Comparison of ENCODE assay signal across 22 mouse cellular contexts in genomic region chr11:10194774-10195173, GRCm38 (mm10).
DNase-seq lines count a peak whose midpoint lies in the region; ATAC-seq lines count a peak whose summit lies in the region.
"Had no signal": no experiment of that assay in that cellular context is flagged by ENCODE, and none has a peak within 500 bp of the region (broad histone marks: within the 10 kb centered on the region; RNA-seq: fewer than 3 reads in every experiment).

No protein-coding gene starts in this region.

- no peaks in the 10 kb centered on the region for H3K36me3 ChIP-seq in forebrain, embryonic 16.5 days (ENCODE audit: control insufficient read depth, insufficient read depth)
- H3K36me3 ChIP-seq: embryonic facial prominence, embryonic 10.5 days; embryonic facial prominence, embryonic 12.5 days; forebrain, embryonic 15.5 days; G1E had no signal

- no peak overlapping the region for H3K4me3 ChIP-seq in forebrain, embryonic 16.5 days (replicated peaks; ENCODE audit: low read length)
- H3K4me3 ChIP-seq: embryonic facial prominence, embryonic 10.5 days; embryonic facial prominence, embryonic 12.5 days; forebrain, embryonic 13.5 days; forebrain, embryonic 15.5 days had no signal

- H3K4me1 ChIP-seq in forebrain, embryonic 16.5 days (replicated peaks; ENCODE audit: control insufficient read depth, insufficient read depth, low read length), result no peaks in the 10 kb centered on the region
- H3K4me1 ChIP-seq: embryonic facial prominence, embryonic 10.5 days; embryonic facial prominence, embryonic 12.5 days; forebrain, embryonic 13.5 days; forebrain, embryonic 15.5 days had no signal

- H3K27ac ChIP-seq in forebrain, embryonic 16.5 days (ENCODE audit: low read length), result no peak overlapping the region
- H3K27ac ChIP-seq: embryonic facial prominence, embryonic 10.5 days; embryonic facial prominence, embryonic 12.5 days; forebrain, embryonic 13.5 days; forebrain, embryonic 15.5 days had no signal

- H3K9ac ChIP-seq in forebrain, embryonic 16.5 days (replicated peaks; ENCODE audit: low read depth, low read length), result no peak overlapping the region
- H3K9ac ChIP-seq: embryonic facial prominence, embryonic 12.5 days; forebrain, embryonic 13.5 days; forebrain, embryonic 15.5 days had no signal

- no peaks in the 10 kb centered on the region for H3K9me3 ChIP-seq in forebrain, embryonic 16.5 days (ENCODE audit: control insufficient read depth, low read length)
- H3K9me3 ChIP-seq: embryonic facial prominence, embryonic 10.5 days; embryonic facial prominence, embryonic 12.5 days; forebrain, embryonic 13.5 days; forebrain, embryonic 15.5 days; G1E had no signal

- no peaks in the 10 kb centered on the region for H3K27me3 ChIP-seq in forebrain, embryonic 16.5 days (replicated peaks; ENCODE audit: control insufficient read depth, insufficient read depth, low read length)
- H3K27me3 ChIP-seq: CH12.LX; embryonic facial prominence, embryonic 12.5 days; forebrain, embryonic 13.5 days; forebrain, embryonic 15.5 days had no signal

- peak; percentile 26 for DNase-seq in Muller cell, postnatal 12 days (ENCODE audit: inconsistent ontology term)
- DNase-seq in gastrocnemius, adult 8-10 months (ENCODE audit: low spot score in 2 of 2), result no peak
- DNase-seq in kidney, postnatal 4 days, result no peak
- DNase-seq: adrenal gland, adult 2 months; adrenal gland, postnatal 10 days; adrenal gland, postnatal 25 days; B cell, adult 2 months; cerebellum, adult 11 months; cerebellum, adult 18-20 months; cerebellum, adult 8-10 months; cerebellum, adult 9-11 months; cerebellum, postnatal 14 days; cerebellum, postnatal 36 days had no signal

- peak; percentile 62 to 71; a peak in 3 of 4 replicates for ATAC-seq in hematopoietic stem cell, adult 5-6 weeks (replicated peaks in 1 of 2; ENCODE audit: insufficient read depth in 1 of 2, low FRiP score in 2 of 2, low TSS enrichment in 1 of 2, low read depth in 1 of 2, poor library complexity in 2 of 2, severe bottlenecking in 2 of 2)
- no peak for ATAC-seq in forebrain, embryonic 16.5 days
- ATAC-seq: CD4-positive, CD25-positive, alpha-beta regulatory T cell, adult 4 months; forebrain, embryonic 13.5 days; forebrain, embryonic 15.5 days had no signal

- WGBS in forebrain, embryonic 16.5 days, result 93% methylated on average over 2 of the region's 2 CpGs

- no peak overlapping the region for H3K4me2 ChIP-seq in forebrain, embryonic 16.5 days (ENCODE audit: low read length)
- H3K4me2 ChIP-seq: embryonic facial prominence, embryonic 12.5 days; forebrain, embryonic 13.5 days; forebrain, embryonic 15.5 days had no signal
